Mouse (Mus musculus) heart, postnatal 14 days (tissue): ENCODE measurements around the gene Mia2. TPM values are rescaled to one million over a fixed set of nuclear protein-coding genes. Genes with fewer than 3 reads are reported as not detected.
"Not testable (repeated sequence)": the region's sequence is repeated elsewhere in the genome, so short reads cannot be mapped to it uniquely, and the experiment has no call there.

Source experiments
- DNase-seq, 2 experiments: peaks; one replicate each; pipeline ENCODE4 v3.0.0; 2021 to 2022
- intact Hi-C: fragments of 180-260 bp; cut with DNase I; formaldehyde crosslinking; loops from one replicate; pipeline ENCODE4 v1.15.1; 2025
- microRNA-seq, 2 experiments: library from miRNA; unstranded; fragments of <30 nt; microRNA quantifications; one replicate each; pipeline ENCODE4 v1.2.0; 2021 to 2022
- total RNA-seq, 2 experiments: library from RNA; stranded (reverse); gene quantifications; 2 replicates each; pipeline ENCODE4 v1.2.3; 2021

Mia2 gene
- total RNA-seq, 2 experiments from 2014 or later = 79.4 to 90.4 TPM

GRCm38 (mm10) chr12:59217331-59217730 is 121.7 kb downstream of the Mia2 start:
- intact Hi-C loops = loop anchor here (5.0 kb wide), 2 partner anchors 150 to 205 kb away; partner anchors contain the start of genes Gemin2, Pnn and Sec23a
- DNase-seq = no peak

- DNase-seq = peak in 1 of 2 experiments; percentile 42
- intact Hi-C loops = loop anchor here (2.0 to 5.0 kb wide), 3 partner anchors 88 to 206 kb away; partner anchors contain the start of genes Gemin2, Pnn and Sec23a
Measured at GRCm38 (mm10) chr12:59218640-59219321, 123.2 kb downstream of the Mia2 start.

- peak; percentile 95 to 97 for DNase-seq
- intact Hi-C loops = loop anchor here (2.0 to 5.0 kb wide), 3 partner anchors 89 to 207 kb away; partner anchors contain the start of genes Gemin2, Pnn and Sec23a
Measured at GRCm38 (mm10) chr12:59219325-59220225, 124.0 kb downstream of the Mia2 start, which contains the start of gene Fbxo33. Gene Fbxo33, minus strand, starts transcription at chr12:59219725.

GRCm38 (mm10) chr12:59228401-59228800 is 132.8 kb downstream of the Mia2 start:
- no peak for DNase-seq

GRCm38 (mm10) chr12:59238434-59238833 is 142.8 kb downstream of the Mia2 start:
- DNase-seq = no peak

More at GRCm38 (mm10) chr12:59228401-59228800, 132.8 kb downstream of the Mia2 start:
- intact Hi-C loops = no loop called here

GRCm38 (mm10) chr12:59241031-59241430 is 145.4 kb downstream of the Mia2 start:
- intact Hi-C loops, DNase-seq: not testable (repeated sequence)

More at GRCm38 (mm10) chr12:59238434-59238833, 142.8 kb downstream of the Mia2 start:
- intact Hi-C loops = no loop called here

Small RNA genes lying within 50 kb of the gene (microRNA-seq; reads per million reads assigned to microRNA genes)
- 0 reads per million in 2 experiments for gene Gm27284

Other genes starting within 250 kb of the Mia2 start
- 10 to 100 TPM; 38.3 to 40.9 TPM for gene Sec23a, start 83.8 kb upstream of the Mia2 start, total RNA-seq
- 1 to 10 TPM; 5.5 to 5.9 TPM for gene Gemin2, start 82.4 kb upstream of the Mia2 start, total RNA-seq
- 10 to 100 TPM; 46.7 to 50.0 TPM for gene Trappc6b, start 34.3 kb upstream of the Mia2 start, total RNA-seq
- 10 to 100 TPM; 25.9 to 26.5 TPM for gene Pnn, start 28.9 kb upstream of the Mia2 start, total RNA-seq
- 1 to 10 TPM; 8.1 to 9.2 TPM for gene Fbxo33, start 123.9 kb downstream of the Mia2 start, total RNA-seq